Mouse (Mus musculus) left cerebral cortex, adult 2 months (tissue): Measurements from ENCODE around the gene Dst. TPM values are rescaled to one million over a fixed set of nuclear protein-coding genes. Genes with fewer than 3 reads are reported as not detected.

ENCODE experiments used
- DNase-seq, 2 experiments: peaks; one replicate each; pipeline ENCODE4 v3.0.0; 2021 to 2022; ENCODE audit warnings: low spot score in 2 of 2, mixed read lengths in 1 of 2; ENCODE audit errors: extremely low spot score in 1 of 2
- H3K27ac ChIP-seq: fragments of 200-600 bp; 2 replicates; pipeline ENCODE4 v1.8.1; 2022
- H3K4me3 ChIP-seq: fragments of 200-600 bp; 2 replicates; pipeline ENCODE4 v1.8.1; 2022
- CTCF ChIP-seq: fragments of 200-600 bp; IDR thresholded peaks from 2 replicates; pipeline ENCODE4 v1.8.1; 2022; ENCODE audit warnings: antibody characterized with exemption, mild to moderate bottlenecking, moderate library complexity
- intact Hi-C: fragments of 180-260 bp; cut with DNase I; formaldehyde crosslinking; loops from one replicate; pipeline ENCODE4 v1.15.1; 2025
- total RNA-seq, 2 experiments: library from RNA; stranded (reverse); gene quantifications; 2 replicates each; pipeline ENCODE4 v1.2.3; 2021

Dst gene
- total RNA-seq, 2 experiments from 2014 or later: 264 to 266 TPM

DNA sequence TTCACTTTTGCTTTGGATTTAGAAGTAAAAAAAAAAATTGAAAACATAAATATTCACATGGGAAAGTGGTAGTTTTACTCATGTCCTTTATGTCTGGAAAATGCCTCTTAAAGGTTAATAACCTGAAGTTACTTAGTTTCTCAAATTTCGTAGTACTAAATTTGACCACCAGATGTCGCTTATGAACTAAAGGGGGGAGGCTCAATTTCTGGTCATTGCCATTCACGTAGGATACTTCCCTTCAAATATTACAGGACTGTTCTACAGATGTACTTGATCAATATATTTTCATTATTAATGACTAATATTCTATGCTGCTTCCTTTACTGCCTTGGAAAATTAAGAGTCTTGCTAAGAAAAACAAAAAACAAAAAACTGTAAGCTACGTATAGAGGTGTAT lies 293.5 kb downstream of the Dst start:
- no peak overlapping the region for H3K27ac ChIP-seq
- peak; percentile 76 for TF ChIP-seq CTCF
- no peak for DNase-seq
- H3K4me3 ChIP-seq: no peak overlapping the region
- intact Hi-C loops: no loop called here

DNA sequence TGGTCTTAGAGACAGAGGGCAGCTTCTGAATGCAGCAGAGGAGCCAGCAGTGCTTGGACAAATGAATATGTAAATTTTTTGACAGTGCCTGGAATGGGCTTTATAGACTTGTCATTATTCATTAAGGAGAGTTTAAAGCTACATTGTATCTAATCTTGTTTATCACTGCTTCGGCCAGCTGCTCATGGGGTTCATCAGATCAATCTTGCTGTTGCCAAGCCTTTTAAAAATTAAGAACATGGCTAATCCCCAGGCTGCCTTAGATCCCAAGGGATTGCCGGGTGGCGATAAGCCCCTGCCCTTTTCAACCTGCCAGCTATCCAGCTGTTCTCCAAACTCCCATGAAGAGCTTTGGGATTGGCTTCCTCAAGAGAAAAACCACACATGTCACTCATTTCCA lies 303.7 kb downstream of the Dst start:
- DNase-seq: no peak
- intact Hi-C loops: no loop called here
- Histone ChIP-seq H3K4me3 (no peak overlapping the region), H3K27ac (no peak overlapping the region)
- no peak for TF ChIP-seq CTCF

DNA sequence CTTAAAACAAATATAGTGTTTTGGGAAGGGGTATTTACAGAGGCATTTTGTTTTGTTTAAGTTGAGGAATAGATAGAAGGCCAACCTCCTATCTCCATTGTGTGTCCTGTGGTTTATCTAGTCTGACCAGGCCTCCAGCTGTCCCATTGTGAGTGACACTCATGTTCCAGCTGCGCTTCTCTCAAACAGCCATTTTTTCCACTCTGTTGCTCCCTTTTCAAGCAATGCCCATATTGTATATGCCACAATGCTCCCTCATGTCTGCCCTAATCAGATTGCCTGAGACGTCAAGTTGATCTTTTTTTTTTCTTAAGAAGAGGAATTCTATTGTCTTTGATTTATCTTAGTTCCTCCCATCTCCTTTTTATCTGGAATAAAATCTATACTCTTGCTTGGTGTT lies 308.4 kb downstream of the Dst start:
- intact Hi-C loops: loop anchor here (5.0 kb wide), 1 partner anchor 196 kb away; no protein-coding TSS in a partner anchor
- TF ChIP-seq CTCF: no peak
- Histone ChIP-seq H3K27ac (no peak overlapping the region), H3K4me3 (no peak overlapping the region)
- DNase-seq: no peak

DNA sequence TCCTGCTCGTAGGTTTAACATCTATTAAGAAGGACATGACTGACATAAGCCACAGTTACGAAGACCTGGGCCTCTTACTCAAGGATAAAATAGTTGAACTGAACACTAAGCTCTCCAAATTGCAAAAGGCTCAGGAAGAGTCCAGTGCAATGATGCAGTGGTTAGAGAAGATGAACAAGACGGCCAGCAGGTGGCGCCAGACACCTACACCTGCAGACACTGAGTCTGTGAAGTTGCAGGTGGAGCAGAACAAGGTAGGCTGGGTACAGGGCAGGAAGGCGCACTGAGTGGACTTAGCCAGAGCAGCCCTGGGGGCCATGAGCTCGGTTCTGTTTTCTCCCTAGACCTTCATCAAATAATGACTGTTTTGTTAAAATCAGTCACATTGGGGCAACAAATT lies 310.3 kb downstream of the Dst start:
- intact Hi-C loops: loop anchor here (5.0 kb wide), 1 partner anchor 194 kb away; no protein-coding TSS in a partner anchor
- Histone ChIP-seq H3K4me3 (no peak overlapping the region), H3K27ac (no peak overlapping the region)
- DNase-seq: peak; percentile 69 to 79
- peak; percentile 95 for TF ChIP-seq CTCF

DNA sequence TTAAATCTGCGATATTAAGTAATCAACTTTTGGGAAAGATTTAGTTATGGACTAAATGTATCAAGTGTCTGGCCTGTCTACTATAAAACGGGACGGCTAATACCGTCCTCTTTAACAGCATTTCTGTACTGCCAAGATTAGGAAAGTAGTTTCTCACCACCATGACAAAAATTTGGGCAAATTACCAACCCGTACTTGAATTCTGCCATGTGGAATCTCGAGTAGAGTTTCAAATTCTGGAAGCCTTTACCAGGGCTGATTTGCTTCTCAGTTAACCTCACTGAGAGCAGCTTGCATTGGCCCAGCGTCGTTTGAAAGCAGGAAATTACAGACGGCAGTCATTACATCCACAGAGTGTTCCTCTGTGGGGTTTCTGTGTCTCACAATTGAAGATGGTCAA lies 310.8 kb downstream of the Dst start:
- intact Hi-C loops: loop anchor here (5.0 kb wide), 1 partner anchor 194 kb away; no protein-coding TSS in a partner anchor

DNA sequence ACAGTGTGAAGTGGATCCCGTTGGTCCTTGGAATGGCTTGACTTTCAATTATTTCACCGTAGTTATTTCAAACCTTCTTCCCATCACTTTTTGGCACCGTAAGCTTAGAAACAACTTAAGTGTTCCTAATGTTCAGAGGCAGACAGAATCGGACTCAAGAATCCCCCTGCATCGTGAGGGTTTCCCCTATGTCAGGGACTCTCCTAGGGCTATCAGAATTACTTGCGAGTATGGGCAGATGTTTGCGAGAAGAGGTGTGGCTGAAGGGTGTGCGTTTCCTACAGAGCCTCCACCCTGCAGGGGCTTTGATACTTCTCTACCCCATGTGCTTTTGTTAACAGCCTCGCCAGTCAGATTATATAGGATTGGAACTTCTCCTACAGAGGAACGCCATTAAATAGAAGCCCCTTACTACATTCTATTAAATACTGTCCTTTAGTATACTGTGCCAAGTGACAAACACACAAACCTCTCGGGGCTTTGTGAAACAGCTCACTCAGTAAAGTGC lies 312.1 kb downstream of the Dst start:
- intact Hi-C loops: no loop called here
- H3K27ac ChIP-seq: no peak overlapping the region
- no peak for DNase-seq
- no peak for TF ChIP-seq CTCF
- no peak overlapping the region for H3K4me3 ChIP-seq

More for the DNA sequence above, 310.8 kb downstream of the Dst start:
- no peak for TF ChIP-seq CTCF
- Histone ChIP-seq H3K4me3 (no peak overlapping the region), H3K27ac (no peak overlapping the region)
- no peak for DNase-seq

DNA sequence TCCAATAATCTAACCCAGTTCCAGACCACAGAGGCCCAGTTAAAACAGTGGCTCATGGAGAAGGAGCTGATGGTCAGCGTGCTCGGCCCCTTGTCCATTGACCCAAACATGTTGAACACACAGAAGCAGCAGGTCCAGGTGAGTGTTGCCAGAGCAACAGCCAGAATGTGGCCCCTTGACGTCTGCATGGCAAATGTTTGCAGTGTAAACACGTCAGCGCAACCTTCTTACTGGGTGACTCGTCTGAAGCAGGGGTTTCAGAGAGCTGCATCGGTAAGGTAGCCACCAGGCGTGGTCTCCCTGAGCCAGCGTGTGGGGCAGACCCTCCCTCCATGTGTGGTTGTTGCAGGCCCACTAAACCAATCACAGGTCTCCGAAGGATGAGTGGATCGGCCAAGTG lies 315.8 kb downstream of the Dst start:
- DNase-seq: no peak
- Histone ChIP-seq H3K27ac (no peak overlapping the region), H3K4me3 (no peak overlapping the region)
- no peak for TF ChIP-seq CTCF
- intact Hi-C loops: no loop called here

DNA sequence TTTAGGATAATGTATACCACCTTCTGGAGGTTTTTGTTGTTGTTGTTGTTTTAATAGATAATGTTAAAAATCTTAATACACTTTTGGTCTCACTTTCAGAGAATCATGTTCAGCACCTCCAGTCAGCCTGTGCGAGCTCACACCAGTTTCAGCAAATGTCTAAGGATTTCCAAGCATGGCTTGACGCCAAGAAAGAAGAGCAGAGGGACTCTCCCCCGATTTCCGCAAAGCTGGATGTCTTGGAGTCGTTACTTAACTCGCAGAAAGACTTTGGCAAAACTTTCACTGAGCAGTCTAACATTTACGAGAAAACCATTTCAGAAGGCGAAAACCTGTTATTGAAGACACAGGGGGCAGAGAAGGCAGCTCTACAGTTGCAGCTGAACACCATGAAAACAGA lies 319.7 kb downstream of the Dst start:
- H3K4me3 ChIP-seq: no peak overlapping the region
- intact Hi-C loops: no loop called here
- no peak overlapping the region for H3K27ac ChIP-seq
- TF ChIP-seq CTCF: no peak
- no peak for DNase-seq

DNA sequence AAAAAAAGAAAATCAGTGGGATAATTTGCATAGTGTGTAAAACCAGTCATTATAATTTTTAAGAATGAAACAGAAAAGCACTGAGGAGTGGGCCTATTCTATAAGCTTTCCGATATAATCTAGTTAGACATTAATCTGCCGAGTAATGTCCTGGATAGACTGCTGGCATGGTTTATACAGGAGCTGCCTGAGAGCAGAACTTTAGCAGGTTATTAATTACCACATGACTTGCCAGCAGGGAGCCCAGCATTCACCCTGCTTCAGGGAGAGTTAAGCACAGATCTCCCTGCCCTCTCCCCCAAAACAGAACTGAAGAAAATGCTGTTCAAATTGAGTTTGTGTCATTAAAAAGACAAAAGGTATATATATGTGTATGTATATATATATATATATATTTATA lies 323.0 kb downstream of the Dst start:
- intact Hi-C loops: no loop called here
- H3K27ac ChIP-seq: no peak overlapping the region
- no peak for DNase-seq
- H3K4me3 ChIP-seq: no peak overlapping the region
- no peak for TF ChIP-seq CTCF

DNA sequence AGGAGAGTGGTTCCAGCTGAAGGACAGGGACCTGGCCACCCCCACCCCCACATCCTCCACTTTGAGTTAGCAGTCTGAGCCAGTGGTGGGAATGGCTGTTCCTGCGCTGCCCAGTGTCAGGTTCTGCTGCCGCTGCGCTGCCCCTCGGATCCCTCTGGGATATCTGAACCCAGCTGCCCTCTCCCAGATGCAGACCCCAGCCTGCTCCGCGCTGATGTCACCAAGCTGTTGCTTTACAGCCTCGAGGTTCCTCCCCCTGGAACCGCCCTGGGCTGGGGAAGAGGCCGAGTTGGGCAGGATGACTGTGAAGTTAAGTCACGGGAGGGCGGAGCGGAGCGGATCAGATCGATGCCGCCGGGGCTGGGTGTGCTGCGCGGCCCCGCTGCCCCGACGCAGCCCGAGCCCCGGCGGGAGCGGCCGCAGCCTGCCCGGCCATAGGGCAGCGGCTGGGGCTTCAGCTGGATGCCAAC lies 328.3 kb downstream of the Dst start:
- peak overlapping the region; percentile 47 for H3K4me3 ChIP-seq
- intact Hi-C loops: no loop called here
- no peak for TF ChIP-seq CTCF
- peak; percentile 18 to 23 for DNase-seq
- no peak overlapping the region for H3K27ac ChIP-seq

DNA sequence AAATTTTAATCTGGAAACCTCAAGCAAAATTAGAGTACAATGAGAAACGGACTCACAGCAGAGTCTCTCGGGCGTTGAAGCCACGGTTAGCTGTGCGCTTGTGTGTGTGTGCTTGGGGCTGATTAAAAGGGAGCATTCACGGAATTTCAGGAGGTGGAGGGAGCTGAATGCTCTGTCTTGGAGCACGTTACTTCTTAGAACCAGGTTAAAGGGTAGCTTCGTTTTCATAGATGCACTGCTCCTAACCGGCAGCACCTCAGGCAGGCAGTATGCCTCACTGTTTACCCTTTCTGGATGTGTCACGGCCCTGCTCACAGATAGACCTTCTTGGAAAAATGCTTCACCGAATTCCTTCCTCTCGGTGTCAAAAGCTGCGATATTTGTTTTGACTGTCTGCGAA lies 329.2 kb downstream of the Dst start:
- no peak overlapping the region for H3K27ac ChIP-seq
- intact Hi-C loops: no loop called here
- no peak for TF ChIP-seq CTCF
- no peak for DNase-seq
- H3K4me3 ChIP-seq: peak overlapping the region; percentile 47

DNA sequence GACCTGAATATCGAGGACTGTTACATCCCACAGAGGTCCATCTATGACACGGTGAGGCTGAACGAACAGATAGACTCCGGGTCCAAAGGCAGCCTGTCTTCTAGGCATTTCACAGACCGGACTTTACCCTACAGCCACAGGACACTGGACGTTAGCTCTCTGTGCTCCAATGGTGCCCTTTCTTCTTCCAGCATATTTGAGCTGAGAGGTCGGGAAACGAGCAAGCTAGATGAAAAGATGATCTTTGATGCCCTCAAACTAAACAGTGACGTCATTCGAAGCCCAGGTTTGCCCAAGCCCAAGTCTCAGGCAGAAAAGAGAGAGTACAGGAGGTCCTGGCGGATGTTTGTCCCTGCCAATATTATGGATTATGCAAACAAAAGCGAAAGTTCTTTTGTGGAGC lies 329.7 kb downstream of the Dst start:
- no peak overlapping the region for H3K4me3 ChIP-seq
- TF ChIP-seq CTCF: no peak
- no peak for DNase-seq
- 0 out of 2 replicates have a peak overlapping the region, but pooled peaks have one; percentile 36 for H3K27ac ChIP-seq
- intact Hi-C loops: no loop called here

DNA sequence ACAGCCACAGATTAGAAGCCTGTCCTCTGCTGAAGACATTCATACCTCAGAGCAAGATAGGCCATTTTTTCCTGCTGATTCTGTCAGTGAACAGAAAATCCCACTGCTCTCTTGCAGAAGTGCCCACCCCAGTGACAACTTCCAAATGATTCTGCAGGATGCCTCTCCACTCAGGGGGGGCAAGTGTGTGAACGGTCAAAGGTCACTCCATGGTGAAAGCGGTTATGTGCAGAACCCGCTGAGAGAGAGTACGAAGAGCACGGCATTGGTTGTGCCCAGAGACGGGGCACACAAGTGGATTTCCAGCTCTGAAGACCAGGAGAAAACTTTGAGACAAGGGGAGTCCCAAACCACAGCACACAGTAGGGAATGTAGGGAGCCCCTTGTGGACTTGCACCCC lies 330.2 kb downstream of the Dst start:
- intact Hi-C loops: no loop called here
- H3K4me3 ChIP-seq: no peak overlapping the region
- no peak for TF ChIP-seq CTCF
- no peak for DNase-seq
- no peak overlapping the region for H3K27ac ChIP-seq
